Mouse (Mus musculus) heart, adult 2 months (tissue): ENCODE measurements around the gene Galnt15.

ENCODE experiments used
- CTCF ChIP-seq: fragments of 200-600 bp; IDR thresholded peaks from 2 replicates; pipeline ENCODE4 v1.8.1; 2022; ENCODE audit warnings: antibody characterized with exemption, mild to moderate bottlenecking, moderate library complexity
- POLR2A ChIP-seq: fragments of 200-500 bp; IDR thresholded peaks from 2 replicates; pipeline ENCODE4 v1.6.1; 2011; ENCODE audit warnings: mild to moderate bottlenecking, low read depth, low read length, control low read depth; ENCODE audit not compliant: insufficient read depth

DNA sequence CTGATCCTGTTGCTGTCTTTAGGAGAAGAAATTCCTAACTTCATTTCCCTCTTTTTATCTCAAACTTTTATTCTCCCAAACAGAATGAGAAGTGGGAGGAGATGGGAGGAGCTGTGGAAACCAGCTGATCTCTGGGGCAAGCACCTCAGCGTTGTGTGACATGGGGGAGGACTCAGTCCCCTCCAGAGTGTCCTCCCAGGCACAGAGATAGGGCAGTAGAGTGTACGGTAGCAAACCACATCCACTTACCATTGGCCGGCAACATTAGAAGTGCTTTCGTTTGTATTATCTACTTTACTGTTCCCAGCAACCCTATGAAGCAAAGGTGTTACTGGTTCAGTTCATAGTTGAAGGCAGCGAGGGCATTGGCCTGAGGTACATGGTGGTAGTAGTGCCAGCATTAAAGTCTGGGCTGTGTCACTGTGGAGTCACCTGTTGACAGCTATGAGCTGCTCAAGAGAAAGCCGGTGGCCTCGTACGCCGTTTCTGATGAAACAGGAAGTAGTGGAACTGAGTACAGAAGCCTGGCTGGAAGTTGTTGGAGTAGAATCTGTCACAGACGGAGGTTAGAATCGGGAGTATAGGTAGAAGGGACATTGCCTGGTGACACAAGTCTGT lies 64.8 kb downstream of the Galnt15 start:
- TF ChIP-seq POLR2A: no peak
- TF ChIP-seq CTCF: no peak
